Mouse (Mus musculus): Measurements from ENCODE around the gene Arl11. TPM values are rescaled to one million over a fixed set of nuclear protein-coding genes. Genes with fewer than 3 reads are reported as not detected.

The Arl11 gene
- total and polyA plus RNA-seq, 3 experiments, result 0.12 to 0.68 TPM; not detected in 1

DNA sequence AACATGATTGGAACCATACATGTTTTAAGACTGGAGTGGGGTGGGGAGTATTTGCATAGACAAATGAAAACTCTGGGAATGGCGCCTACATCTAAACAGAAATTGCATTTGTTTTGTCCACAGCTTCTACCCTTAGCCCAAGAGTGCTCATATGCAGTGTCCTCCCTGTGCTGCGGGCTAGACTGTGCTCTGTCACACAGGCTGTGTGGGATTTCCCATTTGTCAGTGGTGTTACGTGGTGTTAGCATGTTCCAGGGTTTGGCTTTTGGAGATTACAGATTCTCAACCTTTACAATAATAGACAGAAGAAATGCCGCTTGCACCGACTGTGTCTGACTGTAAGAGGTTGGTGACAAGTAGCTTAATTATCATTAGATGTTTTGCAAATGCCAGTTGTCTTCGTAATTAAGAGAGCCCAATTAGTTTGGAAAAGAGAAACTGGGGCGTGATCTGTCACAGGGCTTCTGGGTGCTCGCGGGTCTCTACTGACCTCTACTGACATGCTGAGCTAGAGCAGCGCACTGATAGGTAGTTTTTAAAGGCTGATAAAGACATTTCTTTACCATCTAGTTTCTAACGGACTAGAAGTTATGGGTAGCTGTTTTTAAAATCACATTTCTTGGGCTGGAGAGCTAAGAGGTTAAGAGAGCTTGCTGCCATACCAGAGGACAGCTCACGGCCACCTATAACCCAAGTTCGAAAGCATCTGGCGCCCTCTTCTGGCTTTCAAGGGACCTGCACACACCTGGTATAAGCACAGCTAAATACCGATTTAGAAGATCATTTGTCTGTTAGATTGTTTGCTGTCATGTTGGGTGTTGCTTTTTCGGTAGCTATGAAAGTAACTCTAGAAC lies 15.4 kb upstream of the Arl11 start:
- DNase-seq (ENCODE audit: low read depth, low spot score), result peak; percentile 90
- peak overlapping the region; percentile 56 to 78 for H3K4me3 ChIP-seq (ENCODE audit: control insufficient read depth in 1 of 2, insufficient read depth in 1 of 2, low read depth in 2 of 2, low read length in 2 of 2)
- H3K79me2 ChIP-seq (ENCODE audit: control insufficient read depth, insufficient read depth, low read length, poor library complexity), result no peaks in the 10 kb centered on the region

DNA sequence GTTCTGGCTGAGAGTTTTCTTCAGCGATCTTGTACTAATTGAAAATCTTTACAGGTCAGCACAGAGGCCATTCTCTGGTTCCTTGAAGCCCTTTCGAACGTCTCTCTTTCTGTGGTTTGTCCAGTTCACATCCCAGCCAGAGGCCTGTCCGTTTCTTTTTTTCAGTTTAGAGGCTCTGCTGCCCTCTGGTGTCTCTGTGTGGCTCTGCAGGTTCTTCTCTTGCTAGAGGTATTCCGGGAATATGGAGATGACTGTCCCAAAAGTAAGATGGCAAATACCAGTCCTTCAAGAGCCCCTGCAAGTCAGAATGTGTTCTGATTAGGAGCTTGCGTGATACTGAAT lies 14.8 kb upstream of the Arl11 start:
- H3K27me3 ChIP-seq (ENCODE audit: control insufficient read depth in 1 of 2, insufficient read depth in 2 of 2, low read length in 2 of 2), result no peaks in the 10 kb centered on the region
- peak overlapping the region; percentile 46; the same call in 1 of the 2 replicates for H3K9ac ChIP-seq (ENCODE audit: control insufficient read depth, low read depth, low read length, poor library complexity, severe bottlenecking)
- H3K79me2 ChIP-seq (ENCODE audit: control insufficient read depth, insufficient read depth, low read length, poor library complexity), result no peaks in the 10 kb centered on the region
- H3K9me3 ChIP-seq (replicated peaks; ENCODE audit: insufficient read depth, low read length), result no peaks in the 10 kb centered on the region
- no peaks in the 10 kb centered on the region for H3K4me1 ChIP-seq (ENCODE audit: control insufficient read depth in 1 of 2, insufficient read depth in 2 of 2, low read length in 2 of 2)
- H3K27ac ChIP-seq (ENCODE audit: control insufficient read depth, low read depth, low read length), result no peak overlapping the region
- DNase-seq (ENCODE audit: low read depth, low spot score), result peak; percentile 85
- no peaks in the 10 kb centered on the region; a peak in 1 of 4 replicates for H3K36me3 ChIP-seq (ENCODE audit: control insufficient read depth in 1 of 2, insufficient read depth in 2 of 2, low read length in 2 of 2)
- H3K4me3 ChIP-seq (ENCODE audit: control insufficient read depth in 1 of 2, insufficient read depth in 1 of 2, low read depth in 2 of 2, low read length in 2 of 2), result peak overlapping the region; percentile 56 to 78
- TF ChIP-seq RCOR1 (IDR thresholded peaks at IDR 0.05; ENCODE audit: low read depth, low read length) (no peak), MEF2A (IDR thresholded peaks at IDR 0.05; ENCODE audit: extremely low read depth, insufficient replicate concordance, low read depth, low read length, poor library complexity, severe bottlenecking) (no peak), CHD1 (IDR thresholded peaks at IDR 0.05; ENCODE audit: low read depth, low read length) (no peak), SMC3 (IDR thresholded peaks at IDR 0.05; ENCODE audit: low read depth, low read length) (peak; percentile 66), MXI1 (IDR thresholded peaks at IDR 0.05; ENCODE audit: low read depth, low read length) (no peak), GABPA (IDR thresholded peaks at IDR 0.05; ENCODE audit: low read depth, low read length) (no peak), TCF12 (IDR thresholded peaks at IDR 0.05; ENCODE audit: low read depth, low read length) (no peak), MAFK (IDR thresholded peaks at IDR 0.05; ENCODE audit: borderline replicate concordance, low read depth, low read length) (no peak), UBTF (IDR thresholded peaks at IDR 0.05; ENCODE audit: borderline replicate concordance, insufficient read depth, low read depth, low read length) (no peak), ZMIZ1 (IDR thresholded peaks at IDR 0.05; ENCODE audit: low read depth, low read length) (no peak), HCFC1 (IDR thresholded peaks at IDR 0.05; ENCODE audit: low read depth, low read length) (no peak), NELFE (IDR thresholded peaks at IDR 0.05; ENCODE audit: low read depth, low read length) (no peak), JUND (IDR thresholded peaks at IDR 0.05; ENCODE audit: low read depth, low read length) (no peak), ZNF384 (IDR thresholded peaks at IDR 0.05; ENCODE audit: low read depth, low read length) (peak; percentile 61), ZKSCAN1 (IDR thresholded peaks at IDR 0.05; ENCODE audit: low read depth, low read length) (no peak), MYB (IDR thresholded peaks at IDR 0.05; ENCODE audit: low read depth, low read length) (no peak), USF2 (IDR thresholded peaks at IDR 0.05; ENCODE audit: borderline replicate concordance in 1 of 2, insufficient read depth in 1 of 2, low read depth in 1 of 2, low read length in 2 of 2) (no peak), NRF1 (IDR thresholded peaks at IDR 0.05; ENCODE audit: insufficient read depth, low read depth, low read length, poor library complexity, severe bottlenecking) (no peak), ZC3H11A (IDR thresholded peaks at IDR 0.05; ENCODE audit: low read depth, low read length) (peak; percentile 55), BHLHE40 (IDR thresholded peaks at IDR 0.05; ENCODE audit: borderline replicate concordance, low read depth, low read length) (no peak), SIN3A (IDR thresholded peaks at IDR 0.05; ENCODE audit: low read length) (no peak), MAX (IDR thresholded peaks at IDR 0.05; ENCODE audit: low read length) (no peak), MAZ (IDR thresholded peaks at IDR 0.05; ENCODE audit: low read depth, low read length) (no peak), KAT2A (conservative IDR thresholded peaks at IDR 0.05; ENCODE audit: low read depth, low read length) (no peak), MYC (IDR thresholded peaks at IDR 0.05; ENCODE audit: low read depth, low read length) (no peak), POLR2AphosphoS2 (IDR thresholded peaks at IDR 0.05; ENCODE audit: low read length) (no peak)

More for the DNA sequence above, 15.4 kb upstream of the Arl11 start:
- no peaks in the 10 kb centered on the region for H3K4me1 ChIP-seq (ENCODE audit: control insufficient read depth in 1 of 2, insufficient read depth in 2 of 2, low read length in 2 of 2)
- TF ChIP-seq SMC3 (IDR thresholded peaks at IDR 0.05; ENCODE audit: low read depth, low read length), result peak; percentile 52; the same call in 1 of the 2 replicates
- TF ChIP-seq CTCF (IDR thresholded peaks at IDR 0.05 in 2 of 3, conservative IDR thresholded peaks at IDR 0.05 in 1 of 3; ENCODE audit: control insufficient read depth in 1 of 3, insufficient read depth in 1 of 3, low read depth in 2 of 3, low read length in 3 of 3, poor library complexity in 1 of 3, severe bottlenecking in 1 of 3), result peak; percentile 54 to 86 (median 66)
- TF ChIP-seq GABPA (IDR thresholded peaks at IDR 0.05; ENCODE audit: low read depth, low read length), result no peak
- TF ChIP-seq ZNF384 (IDR thresholded peaks at IDR 0.05; ENCODE audit: low read depth, low read length), result no peak
- peak; percentile 46 for TF ChIP-seq RAD21 (IDR thresholded peaks at IDR 0.05; ENCODE audit: low read depth, low read length)
- TF ChIP-seq TBP (IDR thresholded peaks at IDR 0.05; ENCODE audit: low read depth, low read length), result peak; percentile 40; the same call in 1 of the 2 replicates
- TF ChIP-seq ZC3H11A (IDR thresholded peaks at IDR 0.05; ENCODE audit: low read depth, low read length), result peak; percentile 51; the same call in 1 of the 2 replicates
- no peaks in the 10 kb centered on the region for H3K27me3 ChIP-seq (ENCODE audit: control insufficient read depth in 1 of 2, insufficient read depth in 2 of 2, low read length in 2 of 2)
- no peak overlapping the region for H3K27ac ChIP-seq (ENCODE audit: control insufficient read depth, low read depth, low read length)
- H3K9me3 ChIP-seq (replicated peaks; ENCODE audit: insufficient read depth, low read length), result no peaks in the 10 kb centered on the region
- peak overlapping the region; percentile 46; the same call in 1 of the 2 replicates for H3K9ac ChIP-seq (ENCODE audit: control insufficient read depth, low read depth, low read length, poor library complexity, severe bottlenecking)
- no peaks in the 10 kb centered on the region; a peak in 1 of 4 replicates for H3K36me3 ChIP-seq (ENCODE audit: control insufficient read depth in 1 of 2, insufficient read depth in 2 of 2, low read length in 2 of 2)
